Mouse (Mus musculus) myocyte (in vitro differentiated cells): ENCODE results near the gene Tlr8.

Experiments
- CEBPB ChIP-seq: IDR thresholded peaks from 2 replicates; pipeline ENCODE4 v1.6.1; 2011; ENCODE audit warnings: mild to moderate bottlenecking, moderate library complexity; ENCODE audit not compliant: poor library complexity, insufficient read depth, severe bottlenecking
- E2F4 ChIP-seq: IDR thresholded peaks from one replicate; pipeline ENCODE4 v1.6.1; 2011; ENCODE audit warnings: mild to moderate bottlenecking, control low read depth, moderate library complexity; ENCODE audit not compliant: insufficient read depth
- MAX ChIP-seq: IDR thresholded peaks from one replicate; pipeline ENCODE4 v1.6.1; 2011; ENCODE audit warnings: low read depth, mild to moderate bottlenecking, control low read depth
- POLR2A ChIP-seq: IDR thresholded peaks from one replicate; pipeline ENCODE4 v1.6.1; 2011; ENCODE audit warnings: low read depth, mild to moderate bottlenecking, control low read depth, moderate library complexity; ENCODE audit not compliant: insufficient read length
- REST ChIP-seq: IDR thresholded peaks from one replicate; pipeline ENCODE4 v1.6.1; 2011; ENCODE audit warnings: mild to moderate bottlenecking, control low read depth, moderate library complexity; ENCODE audit not compliant: insufficient read depth, insufficient read length
- SRF ChIP-seq: IDR thresholded peaks from one replicate; pipeline ENCODE4 v1.6.1; 2011; ENCODE audit warnings: low read depth; ENCODE audit not compliant: control insufficient read depth, insufficient read length
- TCF12 ChIP-seq: IDR thresholded peaks from one replicate; pipeline ENCODE4 v1.6.1; 2011; ENCODE audit warnings: mild to moderate bottlenecking, control low read depth; ENCODE audit not compliant: poor library complexity, insufficient read depth, severe bottlenecking
- USF1 ChIP-seq: IDR thresholded peaks from one replicate; pipeline ENCODE4 v1.6.1; 2011; ENCODE audit warnings: low read depth, mild to moderate bottlenecking, control low read depth, moderate library complexity

GRCm38 (mm10) chrX:167208506-167208820 is 55.7 kb downstream of the Tlr8 start:
- TF ChIP-seq USF1 (no peak), CEBPB (no peak), E2F4 (no peak), MAX (no peak), POLR2A (peak; percentile 64), REST (no peak), TCF12 (no peak), SRF (no peak)
